Mouse (Mus musculus): ENCODE measurements around the gene Pagr1a. TPM values are rescaled to one million over a fixed set of nuclear protein-coding genes. Genes with fewer than 3 reads are reported as not detected.

Gene Pagr1a
- polyA plus RNA-seq, 1 experiment from 2014 or later = 33.8 TPM

DNA sequence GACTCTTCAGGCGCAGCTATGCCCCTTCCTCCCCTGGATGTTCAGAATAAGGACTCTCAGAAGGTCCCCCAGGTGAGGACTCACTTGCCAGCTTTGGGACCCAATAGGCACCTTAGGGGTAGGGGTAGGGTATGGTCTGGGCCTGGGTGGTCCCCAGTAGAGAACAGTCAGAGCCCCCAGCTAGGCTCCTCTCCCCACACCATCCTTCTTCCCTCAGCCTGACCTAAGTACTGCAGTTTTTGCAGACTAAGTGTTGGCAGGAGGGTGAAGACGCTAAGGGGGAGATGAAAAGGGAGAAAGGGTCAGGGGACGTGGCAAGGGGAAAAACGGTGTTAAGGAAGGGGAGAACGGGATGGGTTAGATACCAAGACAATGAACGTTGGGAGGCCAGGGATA is 796 bp upstream of the Pagr1a start:
- Histone ChIP-seq H3K4me2 (ENCODE audit: low read length) (peak overlapping the region; percentile 13; the same call in 1 of the 2 replicates), H3K27ac (ENCODE audit: low read length) (peak overlapping the region; percentile 36), H3K27me3 (ENCODE audit: control insufficient read depth, insufficient read depth, low read depth, low read length) (no peaks in the 10 kb centered on the region), H3K9ac (ENCODE audit: low read depth, low read length) (0 out of 2 replicates have a peak overlapping the region, but pooled peaks have one; percentile 17), H3K36me3 (ENCODE audit: control insufficient read depth, insufficient read depth, low read length) (peaks cover 10% of the 10 kb centered on the region), H3K9me3 (replicated peaks; ENCODE audit: control insufficient read depth, low read length, poor library complexity, severe bottlenecking) (no peaks in the 10 kb centered on the region), H3K4me1 (ENCODE audit: control insufficient read depth, insufficient read depth, low read length) (peaks cover 62% of the 10 kb centered on the region), H3K4me3 (ENCODE audit: low read depth, low read length) (no peak overlapping the region)
- 54% methylated on average over 6 of the region's 6 CpGs for WGBS
- ATAC-seq = no peak

GRCm38 (mm10) chr7:127016486-127016938 is 640 bp downstream of the Pagr1a start:
- Histone ChIP-seq H3K4me3 (ENCODE audit: low read depth, low read length) (peak overlapping the region; percentile 58), H3K9me3 (replicated peaks; ENCODE audit: control insufficient read depth, low read length, poor library complexity, severe bottlenecking) (no peaks in the 10 kb centered on the region), H3K9ac (ENCODE audit: low read depth, low read length) (peak overlapping the region; percentile 81), H3K4me2 (ENCODE audit: low read length) (peak overlapping the region; percentile 80), H3K4me1 (ENCODE audit: control insufficient read depth, insufficient read depth, low read length) (peaks cover 51% of the 10 kb centered on the region), H3K27ac (ENCODE audit: low read length) (peak overlapping the region; percentile 94), H3K36me3 (ENCODE audit: control insufficient read depth, insufficient read depth, low read length) (peaks cover 6% of the 10 kb centered on the region), H3K27me3 (ENCODE audit: control insufficient read depth, insufficient read depth, low read depth, low read length) (no peaks in the 10 kb centered on the region)
- ATAC-seq = peak; percentile 33
- 0% methylated on average over 22 of the region's 22 CpGs for WGBS

DNA sequence TGATC is 869 bp downstream of the Pagr1a start, which contains the start of gene Pagr1b:
Gene Pagr1b (minus strand): TSS at position 4 of the 5 bp plus-strand sequence.
- H3K27me3 ChIP-seq (ENCODE audit: control insufficient read depth, insufficient read depth, low read depth, low read length) = no peaks in the 10 kb centered on the region
- peaks cover 6% of the 10 kb centered on the region for H3K36me3 ChIP-seq (ENCODE audit: control insufficient read depth, insufficient read depth, low read length)
- H3K4me1 ChIP-seq (ENCODE audit: control insufficient read depth, insufficient read depth, low read length) = peaks cover 48% of the 10 kb centered on the region
- H3K27ac ChIP-seq (ENCODE audit: low read length) = peak within 1 kb of the TSS; percentile 94
- H3K4me3 ChIP-seq (ENCODE audit: low read depth, low read length) = peak within 1 kb of the TSS; percentile 58
- H3K9me3 ChIP-seq (replicated peaks; ENCODE audit: control insufficient read depth, low read length, poor library complexity, severe bottlenecking) = no peaks in the 10 kb centered on the region
- ATAC-seq = no peak
- peak within 1 kb of the TSS; percentile 80 for H3K4me2 ChIP-seq (ENCODE audit: low read length)
- H3K9ac ChIP-seq (ENCODE audit: low read depth, low read length) = peak within 1 kb of the TSS; percentile 81

GRCm38 (mm10) chr7:127016081-127016480 is 1.1 kb downstream of the Pagr1a start:
- H3K27ac ChIP-seq (ENCODE audit: low read length) = peak overlapping the region; percentile 94
- peak; percentile 19 for ATAC-seq
- H3K9me3 ChIP-seq (replicated peaks; ENCODE audit: control insufficient read depth, low read length, poor library complexity, severe bottlenecking) = no peaks in the 10 kb centered on the region
- peak overlapping the region; percentile 80 for H3K4me2 ChIP-seq (ENCODE audit: low read length)
- peaks cover 47% of the 10 kb centered on the region for H3K4me1 ChIP-seq (ENCODE audit: control insufficient read depth, insufficient read depth, low read length)
- H3K4me3 ChIP-seq (ENCODE audit: low read depth, low read length) = peak overlapping the region; percentile 58
- H3K36me3 ChIP-seq (ENCODE audit: control insufficient read depth, insufficient read depth, low read length) = peaks cover 6% of the 10 kb centered on the region
- under 1% methylated on average over 10 of the region's 10 CpGs for WGBS
- H3K9ac ChIP-seq (ENCODE audit: low read depth, low read length) = peak overlapping the region; percentile 81
- H3K27me3 ChIP-seq (ENCODE audit: control insufficient read depth, insufficient read depth, low read depth, low read length) = no peaks in the 10 kb centered on the region

DNA sequence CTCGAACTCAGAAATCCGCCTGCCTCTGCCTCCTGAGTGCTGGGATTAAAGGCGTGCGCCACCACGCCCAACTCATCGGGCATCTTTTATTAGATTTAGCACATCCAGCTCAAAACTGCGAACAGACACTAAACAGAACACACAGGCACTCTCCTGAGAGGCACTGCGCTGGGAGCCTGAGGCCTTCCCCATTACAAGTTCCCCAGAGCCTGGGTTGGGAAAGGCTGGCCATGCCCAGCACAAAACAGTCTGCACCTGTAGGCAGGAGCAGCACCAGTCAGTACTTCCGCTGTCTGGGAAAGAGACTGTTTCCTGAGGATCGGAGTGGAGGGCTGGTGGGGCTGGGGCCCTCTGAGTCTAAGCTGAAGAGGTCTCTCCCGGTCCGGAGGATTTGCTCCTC is 2.2 kb downstream of the Pagr1a start:
- Histone ChIP-seq H3K9me3 (replicated peaks; ENCODE audit: control insufficient read depth, low read length, poor library complexity, severe bottlenecking) (no peaks in the 10 kb centered on the region), H3K4me2 (ENCODE audit: low read length) (no peak overlapping the region), H3K4me1 (ENCODE audit: control insufficient read depth, insufficient read depth, low read length) (peaks cover 40% of the 10 kb centered on the region), H3K4me3 (ENCODE audit: low read depth, low read length) (no peak overlapping the region), H3K36me3 (ENCODE audit: control insufficient read depth, insufficient read depth, low read length) (peaks cover 6% of the 10 kb centered on the region), H3K9ac (ENCODE audit: low read depth, low read length) (no peak overlapping the region), H3K27me3 (ENCODE audit: control insufficient read depth, insufficient read depth, low read depth, low read length) (no peaks in the 10 kb centered on the region), H3K27ac (ENCODE audit: low read length) (no peak overlapping the region)
- no peak for ATAC-seq
- 96% methylated on average over 12 of the region's 12 CpGs for WGBS

DNA sequence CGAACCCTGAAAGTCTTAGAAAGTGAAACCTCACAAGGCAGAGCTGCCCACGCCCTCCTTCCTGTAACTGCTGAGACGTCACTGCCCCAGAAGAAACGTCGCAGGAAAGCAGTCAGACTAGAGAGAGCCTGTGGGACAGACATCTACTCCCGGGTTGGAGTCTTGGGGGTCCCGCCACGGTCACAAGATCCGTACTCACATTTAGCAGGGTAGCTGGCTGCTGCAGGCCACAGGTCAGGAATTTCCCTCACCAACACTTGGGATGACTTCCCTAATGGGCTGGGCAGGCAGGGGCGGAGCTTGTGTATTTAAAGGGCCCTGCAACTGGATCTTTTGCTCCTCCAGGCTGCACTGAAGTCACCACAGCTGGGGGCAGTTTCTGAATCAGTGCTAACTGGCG is 2.8 kb downstream of the Pagr1a start, which contains the start of gene Mvp:
Gene Mvp (minus strand): TSS at position 302 of the 400 bp plus-strand sequence.
- Histone ChIP-seq H3K4me1 (ENCODE audit: control insufficient read depth, insufficient read depth, low read length) (peaks cover 34% of the 10 kb centered on the region), H3K9me3 (replicated peaks; ENCODE audit: control insufficient read depth, low read length, poor library complexity, severe bottlenecking) (no peaks in the 10 kb centered on the region), H3K27ac (ENCODE audit: low read length) (no peak within 1 kb of the TSS), H3K4me3 (ENCODE audit: low read depth, low read length) (peak within 1 kb of the TSS; percentile 5; the same call in 1 of the 2 replicates), H3K9ac (ENCODE audit: low read depth, low read length) (peak within 1 kb of the TSS; percentile 81; the same call in 1 of the 2 replicates), H3K27me3 (ENCODE audit: control insufficient read depth, insufficient read depth, low read depth, low read length) (no peaks in the 10 kb centered on the region), H3K36me3 (ENCODE audit: control insufficient read depth, insufficient read depth, low read length) (peaks cover 6% of the 10 kb centered on the region), H3K4me2 (ENCODE audit: low read length) (peak within 1 kb of the TSS; percentile 80; the same call in 1 of the 2 replicates)
- 78% methylated on average over 11 of the region's 11 CpGs for WGBS
- no peak for ATAC-seq

- 96% methylated on average over 6 of the region's 6 CpGs for whole genome bisulfite sequencing
- H3K4me2 ChIP-seq (ENCODE audit: low read length) = no peak overlapping the region
- H3K4me1 ChIP-seq (ENCODE audit: control insufficient read depth, insufficient read depth, low read length) = peaks cover 25% of the 10 kb centered on the region
- H3K4me3 ChIP-seq (ENCODE audit: low read depth, low read length) = no peak overlapping the region
- no peak overlapping the region for H3K9ac ChIP-seq (ENCODE audit: low read depth, low read length)
- no peak for ATAC-seq
- H3K36me3 ChIP-seq (ENCODE audit: control insufficient read depth, insufficient read depth, low read length) = peaks cover 6% of the 10 kb centered on the region
- no peaks in the 10 kb centered on the region for H3K27me3 ChIP-seq (ENCODE audit: control insufficient read depth, insufficient read depth, low read depth, low read length)
- H3K27ac ChIP-seq (ENCODE audit: low read length) = no peak overlapping the region
- no peaks in the 10 kb centered on the region for H3K9me3 ChIP-seq (replicated peaks; ENCODE audit: control insufficient read depth, low read length, poor library complexity, severe bottlenecking)
Observed at GRCm38 (mm10) chr7:127013385-127013784, 3.8 kb downstream of the Pagr1a start.

- ATAC-seq = no peak
- Histone ChIP-seq H3K9me3 (replicated peaks; ENCODE audit: control insufficient read depth, low read length, poor library complexity, severe bottlenecking) (no peaks in the 10 kb centered on the region), H3K4me2 (ENCODE audit: low read length) (no peak overlapping the region), H3K36me3 (ENCODE audit: control insufficient read depth, insufficient read depth, low read length) (peaks cover 6% of the 10 kb centered on the region), H3K27me3 (ENCODE audit: control insufficient read depth, insufficient read depth, low read depth, low read length) (no peaks in the 10 kb centered on the region), H3K4me1 (ENCODE audit: control insufficient read depth, insufficient read depth, low read length) (peaks cover 19% of the 10 kb centered on the region), H3K9ac (ENCODE audit: low read depth, low read length) (no peak overlapping the region), H3K4me3 (ENCODE audit: low read depth, low read length) (no peak overlapping the region), H3K27ac (ENCODE audit: low read length) (no peak overlapping the region)
- 96% methylated on average over 10 of the region's 10 CpGs for WGBS
Observed at GRCm38 (mm10) chr7:127012845-127013244, 4.3 kb downstream of the Pagr1a start.

- no peak for ATAC-seq
- Histone ChIP-seq H3K36me3 (ENCODE audit: control insufficient read depth, insufficient read depth, low read length) (peaks cover 6% of the 10 kb centered on the region), H3K9me3 (replicated peaks; ENCODE audit: control insufficient read depth, low read length, poor library complexity, severe bottlenecking) (no peaks in the 10 kb centered on the region), H3K9ac (ENCODE audit: low read depth, low read length) (no peak overlapping the region), H3K4me2 (ENCODE audit: low read length) (no peak overlapping the region), H3K4me1 (ENCODE audit: control insufficient read depth, insufficient read depth, low read length) (peaks cover 15% of the 10 kb centered on the region), H3K27ac (ENCODE audit: low read length) (no peak overlapping the region), H3K4me3 (ENCODE audit: low read depth, low read length) (no peak overlapping the region), H3K27me3 (ENCODE audit: control insufficient read depth, insufficient read depth, low read depth, low read length) (no peaks in the 10 kb centered on the region)
- WGBS = 88% methylated on average over 6 of the region's 6 CpGs
Observed at GRCm38 (mm10) chr7:127012374-127012773, 4.8 kb downstream of the Pagr1a start.

DNA sequence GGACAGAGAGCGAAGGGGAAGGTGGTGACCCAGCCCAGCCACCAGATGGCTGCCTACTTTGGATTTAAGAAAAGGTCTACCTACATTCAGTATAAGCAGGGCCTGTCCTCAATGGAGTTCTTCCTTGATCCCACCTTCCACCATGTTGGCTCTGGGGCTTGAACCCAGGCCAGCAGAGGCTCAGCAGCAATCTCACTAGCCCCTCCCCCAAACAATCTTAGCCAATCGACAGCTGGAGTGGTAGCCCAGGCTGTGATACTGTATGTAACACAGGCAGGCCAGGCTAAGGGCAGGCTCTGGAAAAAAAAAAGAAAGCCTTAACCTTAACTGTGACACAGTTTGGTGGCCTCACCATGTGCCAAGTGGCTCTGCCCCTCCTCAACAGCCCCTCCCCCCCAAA is 5.4 kb downstream of the Pagr1a start:
- no peaks in the 10 kb centered on the region for H3K9me3 ChIP-seq (replicated peaks; ENCODE audit: control insufficient read depth, low read length, poor library complexity, severe bottlenecking)
- H3K27ac ChIP-seq (ENCODE audit: low read length) = no peak overlapping the region
- 57% methylated on average over 2 of the region's 2 CpGs for WGBS
- peaks cover 6% of the 10 kb centered on the region for H3K36me3 ChIP-seq (ENCODE audit: control insufficient read depth, insufficient read depth, low read length)
- no peak overlapping the region for H3K9ac ChIP-seq (ENCODE audit: low read depth, low read length)
- no peak overlapping the region for H3K4me2 ChIP-seq (ENCODE audit: low read length)
- no peaks in the 10 kb centered on the region for H3K27me3 ChIP-seq (ENCODE audit: control insufficient read depth, insufficient read depth, low read depth, low read length)
- no peak for ATAC-seq
- H3K4me1 ChIP-seq (ENCODE audit: control insufficient read depth, insufficient read depth, low read length) = peaks cover 14% of the 10 kb centered on the region
- no peak overlapping the region for H3K4me3 ChIP-seq (ENCODE audit: low read depth, low read length)

Data from midbrain, embryonic 16.5 days (tissue).